Mouse (Mus musculus) kidney, postnatal 36 days (tissue): ENCODE results near the gene Tpm3.

Experiments
- DNase-seq, 2 experiments: peaks; one replicate each; pipeline ENCODE4 v3.0.0; 2021 to 2022; ENCODE audit warnings: mixed read lengths in 2 of 2

Gene Tpm3

DNA sequence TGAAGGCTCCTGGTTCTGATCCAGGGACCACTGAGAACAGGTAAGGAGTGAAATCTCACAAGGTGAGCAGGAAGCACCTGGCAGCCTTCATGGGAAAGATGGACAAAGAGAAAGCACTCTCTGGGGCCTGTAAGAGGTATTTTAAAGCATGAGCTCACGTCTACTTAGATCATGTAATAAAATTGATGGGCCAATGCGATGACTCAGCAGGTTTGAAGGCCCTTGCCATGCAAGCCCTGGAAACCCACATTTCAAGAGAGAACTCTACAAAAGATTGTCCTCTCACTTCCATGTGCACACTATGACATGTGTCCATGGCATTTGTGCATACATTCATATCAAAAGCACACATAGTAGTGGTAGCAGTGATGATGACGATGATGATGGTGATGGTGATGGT is 67.5 kb downstream of the Tpm3 start:
- no peak for DNase-seq

DNA sequence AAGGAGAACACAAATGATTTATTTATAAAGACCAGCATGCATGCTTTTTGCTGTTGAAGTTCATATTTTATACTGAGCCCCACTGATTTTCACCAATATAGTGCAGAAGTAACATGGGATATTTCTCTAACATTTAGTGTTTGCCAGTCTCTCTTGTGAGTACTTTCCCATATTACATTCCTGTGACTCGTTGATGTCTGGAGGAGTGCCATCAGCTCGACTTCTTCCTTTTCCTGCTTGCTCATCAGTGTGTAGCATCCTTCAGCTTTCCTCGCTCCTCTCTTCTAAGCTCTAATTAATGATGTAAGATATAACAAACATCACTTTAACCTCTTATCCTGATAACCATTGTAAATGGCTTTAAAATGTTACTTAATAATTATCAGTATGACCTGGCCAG is 73.0 kb downstream of the Tpm3 start:
- DNase-seq = no peak

DNA sequence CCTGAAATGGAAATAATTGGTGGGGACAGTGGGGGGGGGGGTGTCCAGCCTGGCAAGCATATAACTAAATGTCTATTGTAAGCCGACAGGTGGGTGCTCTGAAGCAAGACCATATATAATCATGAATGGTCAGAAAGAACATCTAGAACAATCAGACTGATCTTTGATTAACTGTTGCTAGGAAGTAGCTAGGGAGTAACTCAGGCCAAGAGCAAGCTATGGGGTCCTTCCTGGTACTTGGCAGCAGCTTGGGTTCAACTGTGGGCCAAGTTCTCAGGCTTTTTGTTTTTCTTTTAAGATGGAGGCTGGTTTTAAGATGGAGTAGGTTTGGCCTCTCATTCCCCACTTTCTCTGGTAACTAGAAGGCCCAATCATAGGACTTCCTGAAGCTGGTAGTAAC is 74.2 kb downstream of the Tpm3 start:
- DNase-seq = no peak
